9 mouse cellular contexts compared by ENCODE assay signal in the genomic region with DNA sequence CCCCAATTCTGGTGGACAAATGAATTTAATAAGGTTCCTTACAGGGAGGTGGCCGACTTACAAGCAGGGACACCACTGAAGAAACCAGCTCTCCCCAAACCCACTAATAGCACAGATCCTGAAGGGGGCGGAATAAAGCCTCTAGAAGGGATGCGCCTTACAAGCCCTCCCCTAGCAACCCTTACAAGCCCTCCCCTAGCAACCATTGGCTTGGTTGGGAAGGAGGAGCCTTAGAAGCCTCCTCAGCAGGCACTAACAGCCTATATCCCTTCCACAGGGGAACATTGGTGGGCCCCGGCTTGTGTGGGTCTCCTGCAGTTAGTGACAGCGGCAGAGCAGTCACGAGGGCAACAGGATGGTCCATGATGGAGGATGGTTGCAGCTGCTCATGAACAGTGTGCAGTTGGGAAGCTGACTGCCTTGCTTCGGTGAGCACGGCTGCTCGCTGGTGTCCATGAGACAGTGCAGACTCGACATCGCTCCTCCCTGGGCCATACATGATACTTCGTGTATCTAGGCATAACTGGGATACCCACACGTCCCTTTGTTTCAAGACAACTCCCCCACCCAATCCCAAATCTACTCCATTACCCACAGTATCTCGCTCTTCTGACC.
DNase-seq lines count a peak whose midpoint lies in the region; ATAC-seq lines count a peak whose summit lies in the region.
"Had no signal": no experiment of that assay in that cellular context is flagged by ENCODE, and none has a peak within 500 bp of the region (broad histone marks: within the 10 kb centered on the region; RNA-seq: fewer than 3 reads in every experiment).

No protein-coding gene starts in this region.

- H3K27me3 ChIP-seq in heart, embryonic 10.5 days (ENCODE audit: insufficient read depth, poor library complexity, severe bottlenecking): no peaks in the 10 kb centered on the region
- H3K27me3 ChIP-seq in forebrain, embryonic 15.5 days: no peaks in the 10 kb centered on the region
- H3K27me3 ChIP-seq in liver, embryonic 16.5 days (ENCODE audit: control insufficient read depth, insufficient read depth, low read depth, low read length): no peaks in the 10 kb centered on the region

- no peaks in the 10 kb centered on the region for H3K9me3 ChIP-seq in heart, embryonic 10.5 days
- no peaks in the 10 kb centered on the region for H3K9me3 ChIP-seq in forebrain, embryonic 15.5 days
- no peaks in the 10 kb centered on the region for H3K9me3 ChIP-seq in liver, embryonic 16.5 days (replicated peaks; ENCODE audit: control insufficient read depth, low read length)

- 0 out of 2 replicates have a peak overlapping the region, but pooled peaks have one; percentile 36 for H3K27ac ChIP-seq in heart, embryonic 10.5 days
- H3K27ac ChIP-seq in forebrain, embryonic 15.5 days (replicated peaks): no peak overlapping the region
- H3K27ac ChIP-seq in liver, embryonic 16.5 days (ENCODE audit: low read length): no peak overlapping the region
- H3K27ac ChIP-seq: macrophage had no signal

- peak; percentile 73 for ATAC-seq in forebrain, embryonic 15.5 days (replicated peaks)
- peak; percentile 54 for ATAC-seq in liver, embryonic 16.5 days (ENCODE audit: low read depth)

- no peak overlapping the region for H3K9ac ChIP-seq in forebrain, embryonic 15.5 days (replicated peaks)
- no peak overlapping the region for H3K9ac ChIP-seq in liver, embryonic 16.5 days (ENCODE audit: low read depth, low read length)

- DNase-seq in heart, embryonic 10.5 days (ENCODE audit: low spot score): no peak
- no peak for DNase-seq in heart, adult 11 months
- peak; percentile 18 for DNase-seq in ES-CJ7 (ENCODE audit: low read depth, low spot score)
- no peak for DNase-seq in T-cell, adult 2 months (ENCODE audit: low spot score)
- no peak for DNase-seq in gastrocnemius, adult 18-20 months (ENCODE audit: low spot score)
- no peak for DNase-seq in left cerebral cortex, adult 9 months (ENCODE audit: low spot score in 2 of 2)

- peaks cover 14% of the 10 kb centered on the region for H3K4me1 ChIP-seq in heart, embryonic 10.5 days
- H3K4me1 ChIP-seq in forebrain, embryonic 15.5 days: no peaks in the 10 kb centered on the region
- peaks cover 14% of the 10 kb centered on the region for H3K4me1 ChIP-seq in liver, embryonic 16.5 days (ENCODE audit: control insufficient read depth, low read depth, low read length)

- no peak overlapping the region for H3K4me3 ChIP-seq in heart, embryonic 10.5 days
- H3K4me3 ChIP-seq in forebrain, embryonic 15.5 days: no peak overlapping the region
- H3K4me3 ChIP-seq in liver, embryonic 16.5 days (ENCODE audit: low read depth, low read length): no peak overlapping the region

- H3K4me2 ChIP-seq in forebrain, embryonic 15.5 days (replicated peaks): no peak overlapping the region
- no peak overlapping the region for H3K4me2 ChIP-seq in liver, embryonic 16.5 days (ENCODE audit: low read depth, low read length)

- WGBS in heart, embryonic 10.5 days: 75% methylated on average over 14 of the region's 14 CpGs
- 77% methylated on average over 14 of the region's 14 CpGs for WGBS in forebrain, embryonic 15.5 days
- 67% methylated on average over 14 of the region's 14 CpGs for WGBS in liver, embryonic 16.5 days (ENCODE audit: insufficient replicate concordance)

- peaks cover 5% of the 10 kb centered on the region for H3K36me3 ChIP-seq in heart, embryonic 10.5 days
- H3K36me3 ChIP-seq in forebrain, embryonic 15.5 days: 0 out of 2 replicates have a peak, but pooled peaks cover 5% of the 10 kb centered on the region
- no peaks in the 10 kb centered on the region for H3K36me3 ChIP-seq in liver, embryonic 16.5 days (ENCODE audit: control insufficient read depth, insufficient read depth)
